Mouse (Mus musculus) stomach, postnatal 0 days (tissue): ENCODE results near the gene Gm9837. TPM values are rescaled to one million over a fixed set of nuclear protein-coding genes. Genes with fewer than 3 reads are reported as not detected.

Source experiments
- ATAC-seq: fragments of 200-750 bp; cut with Nextera tagmentation; 2 replicates; pipeline ENCODE4 v1.8.0; 2017; ENCODE audit not compliant: low FRiP score, low TSS enrichment
- DNase-seq: peaks from one replicate; pipeline ENCODE4 v3.0.0-alpha.2; 2016; ENCODE audit warnings: low spot score
- H3K27ac ChIP-seq: fragments of 300-500 bp; sonication (generic); replicated peaks from 2 replicates; pipeline ENCODE4 v1.5.1; 2014; ENCODE audit warnings: mild to moderate bottlenecking, control low read depth
- H3K27me3 ChIP-seq: fragments of 300-500 bp; sonication (generic); 2 replicates; pipeline ENCODE4 v1.6.1; 2014; ENCODE audit warnings: low read length; ENCODE audit not compliant: control insufficient read depth, insufficient read depth
- H3K36me3 ChIP-seq: fragments of 300-500 bp; sonication (generic); 2 replicates; pipeline ENCODE4 v1.6.1; 2014; ENCODE audit warnings: low read length, mixed read lengths; ENCODE audit not compliant: control insufficient read depth, insufficient read depth
- H3K4me1 ChIP-seq: fragments of 300-500 bp; sonication (generic); replicated peaks from 2 replicates; pipeline ENCODE4 v1.6.1; 2014; ENCODE audit warnings: antibody characterized with exemption; ENCODE audit not compliant: control insufficient read depth, insufficient read depth
- H3K4me2 ChIP-seq: fragments of 300-500 bp; sonication (generic); replicated peaks from 2 replicates; pipeline ENCODE4 v1.6.1; 2014; ENCODE audit warnings: low read depth, mild to moderate bottlenecking, control low read depth, moderate library complexity
- H3K4me3 ChIP-seq: fragments of 300-500 bp; sonication (generic); 2 replicates; pipeline ENCODE4 v1.5.1; 2014; ENCODE audit warnings: low read depth, low read length, control low read depth
- H3K9ac ChIP-seq: fragments of 300-500 bp; sonication (generic); 2 replicates; pipeline ENCODE4 v1.6.1; 2014; ENCODE audit warnings: mild to moderate bottlenecking, low read length, control low read depth, mixed read lengths
- H3K9me3 ChIP-seq: fragments of 300-500 bp; sonication (generic); 2 replicates; pipeline ENCODE4 v1.6.1; 2016; ENCODE audit warnings: low read length; ENCODE audit not compliant: control insufficient read depth
- CTCF ChIP-seq: IDR thresholded peaks from 2 replicates; pipeline ENCODE4 v1.5.1; 2016; ENCODE audit warnings: antibody characterized with exemption, low read depth, mild to moderate bottlenecking, moderate library complexity
- EP300 ChIP-seq: optimal IDR thresholded peaks from 2 replicates; pipeline ENCODE3; 2016; ENCODE audit warnings: antibody characterized with exemption
- WGBS: fragments of 180-500 bp; shearing (Covaris S2); extraction: QIAGEN DNeasy Blood & Tissue Kit; methylation state at CpG from one replicate; pipeline ENCODE4 v1.1.7; 2014; 5-methylcytosine and 5-hydroxymethylcytosine counted together
- polyA plus RNA-seq: library from polyadenylated mRNA; unstranded; fragments of >200 nt; fragmentation: Nextera tagmentation; extraction: Ambion mirVana; gene quantifications from 2 replicates; pipeline ENCODE4 v1.2.1, GENCODE M21; 2015

Gene Gm9837
- polyA plus RNA-seq, 1 experiment from 2014 or later = not detected

DNA sequence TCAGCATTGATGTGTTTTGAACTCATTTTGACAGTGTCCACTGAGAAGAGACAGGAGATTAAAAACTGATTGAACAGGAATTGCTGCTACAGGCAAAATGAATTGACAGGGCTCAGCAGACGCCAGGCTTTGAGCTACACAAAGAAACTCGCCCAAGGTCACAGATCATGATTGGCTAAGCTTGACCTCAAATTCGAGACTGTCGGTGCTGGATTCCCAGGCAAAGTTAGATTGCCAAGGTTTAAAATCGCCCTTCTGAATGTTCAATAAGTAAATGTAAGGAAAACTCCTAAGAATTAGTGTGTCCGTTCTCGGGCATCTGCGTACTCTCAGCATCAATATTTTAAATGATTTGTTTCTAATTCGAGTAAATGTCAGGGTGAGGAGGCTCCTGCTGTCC is 19.1 kb upstream of the Gm9837 start:
- no peak overlapping the region for H3K4me2 ChIP-seq
- no peaks in the 10 kb centered on the region for H3K9me3 ChIP-seq
- no peaks in the 10 kb centered on the region for H3K36me3 ChIP-seq
- DNase-seq = no peak
- TF ChIP-seq EP300 (no peak), CTCF (no peak)
- H3K27ac ChIP-seq = no peak overlapping the region
- H3K4me3 ChIP-seq = no peak overlapping the region
- ATAC-seq = no peak
- H3K9ac ChIP-seq = no peak overlapping the region
- H3K4me1 ChIP-seq = 0 out of 2 replicates have a peak, but pooled peaks cover 4% of the 10 kb centered on the region
- H3K27me3 ChIP-seq = no peaks in the 10 kb centered on the region
- 74% methylated on average over 9 of the region's 9 CpGs for WGBS

DNA sequence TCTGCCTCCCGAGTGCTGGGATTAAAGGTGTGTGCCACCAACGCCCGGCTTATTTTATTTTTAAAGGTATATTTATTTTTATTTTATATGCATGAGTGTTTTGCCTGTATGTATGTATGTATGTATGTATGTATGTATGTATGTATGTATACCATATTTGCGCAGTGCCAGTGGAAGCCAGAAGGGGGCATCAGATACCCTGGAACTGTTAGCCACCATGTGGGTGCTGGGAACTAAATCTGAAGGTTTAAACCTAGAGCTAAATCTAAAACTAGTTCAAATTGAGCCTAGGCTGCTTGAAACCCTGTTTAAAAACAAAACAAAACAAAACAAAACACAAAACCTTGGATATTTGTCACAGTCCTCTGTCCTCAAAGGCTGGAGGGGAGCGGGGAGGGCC is 18.7 kb upstream of the Gm9837 start:
- H3K4me1 ChIP-seq = 0 out of 2 replicates have a peak, but pooled peaks cover 4% of the 10 kb centered on the region
- H3K9me3 ChIP-seq = no peaks in the 10 kb centered on the region
- no peaks in the 10 kb centered on the region for H3K36me3 ChIP-seq
- WGBS = over 99% methylated on average over 5 of the region's 5 CpGs
- H3K9ac ChIP-seq = no peak overlapping the region
- H3K4me2 ChIP-seq = no peak overlapping the region
- no peaks in the 10 kb centered on the region for H3K27me3 ChIP-seq
- H3K27ac ChIP-seq = no peak overlapping the region
- H3K4me3 ChIP-seq = no peak overlapping the region
- ATAC-seq (no peak), DNase-seq (no peak)
- TF ChIP-seq CTCF = peak; percentile 33; the same call in 1 of the 2 replicates
- TF ChIP-seq EP300 = no peak

DNA sequence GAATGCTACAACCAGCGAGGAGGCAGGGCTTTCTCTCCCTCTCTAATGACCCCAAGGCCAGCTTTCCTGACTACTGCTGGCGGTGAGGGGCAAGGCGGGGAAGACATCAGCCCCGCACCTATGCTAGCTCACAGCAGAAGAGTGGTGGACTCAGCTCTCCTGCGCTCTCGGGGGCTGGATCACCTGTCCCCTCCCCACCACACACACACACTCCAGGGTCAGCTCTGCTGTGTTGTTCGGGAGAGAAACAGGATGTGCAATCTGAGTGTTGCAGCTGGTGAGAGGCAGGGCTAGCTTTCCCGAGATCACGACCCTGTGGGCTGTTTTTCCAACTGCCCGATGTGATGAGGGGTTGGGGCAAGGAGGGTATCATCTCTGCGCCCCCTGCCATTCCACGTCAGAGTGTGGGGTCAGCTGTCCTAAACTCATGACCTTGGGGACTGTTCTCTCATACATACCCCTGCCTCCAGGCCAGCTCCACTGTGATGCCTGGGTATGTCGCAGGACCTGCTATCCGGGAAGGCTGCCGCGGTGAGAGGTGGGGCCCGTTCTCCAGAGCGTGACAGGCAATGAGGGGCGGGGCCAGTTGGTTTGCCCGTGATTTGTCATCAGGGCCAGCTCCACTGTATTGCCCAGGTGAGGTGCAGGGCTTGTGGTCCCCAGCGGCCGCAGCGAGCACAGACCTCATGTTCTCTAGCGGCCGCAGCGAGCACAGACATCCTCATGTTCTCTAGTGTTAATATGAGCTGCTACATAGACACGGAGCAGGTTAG is 16.7 kb upstream of the Gm9837 start:
- no peak overlapping the region for H3K27ac ChIP-seq
- peak; percentile 88 for DNase-seq
- TF ChIP-seq CTCF (no peak), EP300 (no peak)
- H3K9ac ChIP-seq = no peak overlapping the region
- H3K9me3 ChIP-seq = no peaks in the 10 kb centered on the region
- H3K4me3 ChIP-seq = peak overlapping the region; percentile 4; the same call in 1 of the 2 replicates
- peak; percentile 87 for ATAC-seq
- 14% methylated on average over 27 of the region's 27 CpGs for WGBS
- H3K36me3 ChIP-seq = no peaks in the 10 kb centered on the region
- peak overlapping the region; percentile 25 for H3K4me2 ChIP-seq
- H3K4me1 ChIP-seq = 0 out of 2 replicates have a peak, but pooled peaks cover 4% of the 10 kb centered on the region
- no peaks in the 10 kb centered on the region for H3K27me3 ChIP-seq

DNA sequence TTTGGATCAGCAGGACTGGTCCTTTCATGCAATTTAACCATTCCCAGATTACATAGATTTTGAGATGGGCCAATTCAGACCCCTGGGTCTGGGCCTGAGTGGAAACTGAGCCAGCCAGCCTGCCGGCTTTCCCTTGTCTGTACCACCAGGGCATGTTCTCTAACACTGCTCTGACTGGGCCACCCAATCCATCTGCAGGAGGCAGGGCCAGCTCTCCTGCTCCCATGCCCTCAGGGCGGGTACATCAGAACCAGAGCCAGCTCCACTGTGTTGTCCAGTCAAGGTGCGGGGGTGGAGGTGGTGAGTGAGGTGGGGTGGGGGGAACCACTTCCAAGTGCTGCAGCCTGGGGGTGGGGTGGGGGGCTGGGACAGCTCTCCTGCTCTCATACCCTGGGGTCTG is 16.1 kb upstream of the Gm9837 start:
- TF ChIP-seq CTCF (no peak), EP300 (no peak)
- Histone ChIP-seq H3K4me2 (no peak overlapping the region), H3K4me1 (0 out of 2 replicates have a peak, but pooled peaks cover 2% of the 10 kb centered on the region), H3K4me3 (no peak overlapping the region), H3K27ac (no peak overlapping the region), H3K9ac (no peak overlapping the region), H3K27me3 (no peaks in the 10 kb centered on the region), H3K9me3 (no peaks in the 10 kb centered on the region), H3K36me3 (no peaks in the 10 kb centered on the region)
- no peak for ATAC-seq
- no peak for DNase-seq
- 83% methylated on average over 3 of the region's 3 CpGs for WGBS

DNA sequence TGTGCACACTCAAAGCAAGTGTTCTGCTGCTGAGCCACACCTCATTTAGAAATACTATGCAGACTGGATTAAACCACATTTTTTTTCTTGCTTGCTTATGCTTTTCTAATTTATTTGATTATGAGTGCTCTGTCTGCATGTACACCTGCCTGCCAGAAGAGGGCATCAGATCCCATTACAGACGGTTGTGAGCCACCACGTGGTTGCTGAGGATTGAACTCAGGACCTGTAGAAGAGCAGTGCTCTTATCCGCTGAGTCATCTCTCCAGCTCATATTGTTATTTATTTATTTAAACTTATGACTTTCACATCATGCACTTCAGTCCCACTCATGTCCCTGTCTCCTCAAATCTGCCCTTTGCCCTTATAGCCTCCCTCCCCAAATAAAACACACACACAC is 15.4 kb upstream of the Gm9837 start:
- Histone ChIP-seq H3K27ac (no peak overlapping the region), H3K36me3 (no peaks in the 10 kb centered on the region), H3K27me3 (no peaks in the 10 kb centered on the region), H3K9ac (no peak overlapping the region), H3K9me3 (no peaks in the 10 kb centered on the region), H3K4me1 (0 out of 2 replicates have a peak, but pooled peaks cover 2% of the 10 kb centered on the region), H3K4me3 (no peak overlapping the region), H3K4me2 (no peak overlapping the region)
- no peak for ATAC-seq
- no peak for DNase-seq
- WGBS = 50% methylated on average over 3 of the region's 3 CpGs
- TF ChIP-seq CTCF (peak; percentile 65), EP300 (no peak)
